Mouse (Mus musculus): ENCODE measurements around the gene Zfp991. TPM values are rescaled to one million over a fixed set of nuclear protein-coding genes. Genes with fewer than 3 reads are reported as not detected.
"Not testable (repeated sequence)": the region's sequence is repeated elsewhere in the genome, so short reads cannot be mapped to it uniquely, and the experiment has no call there.

Gene Zfp991
- polyA plus RNA-seq (2012; rRNA removed) (0.94 and 2.6 TPM in 2 replicates), polyA plus RNA-seq (2014; fragmentation: Nextera tagmentation; extraction: Ambion mirVana) (5.5 and 8.1 TPM in 2 replicates)

- ATAC-seq (ENCODE audit: insufficient read depth), result peak; percentile 58
- DNase-seq (ENCODE audit: low read depth in 3 of 3, low spot score in 3 of 3); H3K36me3 ChIP-seq (replicated peaks; ENCODE audit: control insufficient read depth, insufficient read depth, low read depth); H3K27ac ChIP-seq; H3K27me3 ChIP-seq (ENCODE audit: control insufficient read depth, insufficient read depth, low read length); H3K4me1 ChIP-seq (replicated peaks; ENCODE audit: control insufficient read depth in 2 of 2, insufficient read depth in 2 of 2, low read length in 1 of 2); H3K9ac ChIP-seq (replicated peaks); H3K9me3 ChIP-seq (ENCODE audit: control insufficient read depth, low read length): not testable (repeated sequence)
- Histone ChIP-seq H3K4me2 (ENCODE audit: low read depth) (peak within 1 kb of the TSS; percentile 38), H3K4me3 (ENCODE audit: insufficient read depth in 1 of 2, low read depth in 2 of 2, low read length in 2 of 2) (peak within 1 kb of the TSS; percentile 37 to 47)
- WGBS (ENCODE audit: insufficient replicate concordance), result 31% methylated on average over 2 of the region's 15 CpGs
Observed at GRCm38 (mm10) chr4:147131837-147132459, at the start of gene Zfp991. Gene Zfp991, plus strand, starts transcription at chr4:147132038.

GRCm38 (mm10) chr4:147095641-147096040 lies 36.2 kb upstream of the Zfp991 start:
- H3K4me1 ChIP-seq (replicated peaks; ENCODE audit: control insufficient read depth in 2 of 2, insufficient read depth in 2 of 2, low read length in 1 of 2); H3K27me3 ChIP-seq (ENCODE audit: control insufficient read depth, insufficient read depth, low read length); H3K4me3 ChIP-seq (ENCODE audit: insufficient read depth in 1 of 2, low read depth in 2 of 2, low read length in 2 of 2); H3K9me3 ChIP-seq (ENCODE audit: control insufficient read depth, low read length); DNase-seq (ENCODE audit: low read depth in 3 of 3, low spot score in 3 of 3); H3K9ac ChIP-seq (replicated peaks); H3K36me3 ChIP-seq (replicated peaks; ENCODE audit: control insufficient read depth, insufficient read depth, low read depth); H3K27ac ChIP-seq; H3K4me2 ChIP-seq (ENCODE audit: low read depth); ATAC-seq (ENCODE audit: insufficient read depth): not testable (repeated sequence)
- WGBS (ENCODE audit: insufficient replicate concordance), result 43% methylated on average over 2 of the region's 2 CpGs

- Histone ChIP-seq H3K4me2 (ENCODE audit: low read depth) (peak overlapping the region; percentile 37), H3K4me3 (ENCODE audit: insufficient read depth in 1 of 2, low read depth in 2 of 2, low read length in 2 of 2) (peak overlapping the region in 1 of 2 experiments; percentile 18; a peak in 2 of 4 replicates)
- H3K27me3 ChIP-seq (ENCODE audit: control insufficient read depth, insufficient read depth, low read length); H3K9me3 ChIP-seq (ENCODE audit: control insufficient read depth, low read length); H3K27ac ChIP-seq; DNase-seq (ENCODE audit: low read depth in 3 of 3, low spot score in 3 of 3); H3K36me3 ChIP-seq (replicated peaks; ENCODE audit: control insufficient read depth, insufficient read depth, low read depth); H3K4me1 ChIP-seq (replicated peaks; ENCODE audit: control insufficient read depth in 2 of 2, insufficient read depth in 2 of 2, low read length in 1 of 2); H3K9ac ChIP-seq (replicated peaks): not testable (repeated sequence)
- under 1% methylated on average over 66 of the region's 109 CpGs for WGBS (ENCODE audit: insufficient replicate concordance)
- 0 out of 2 replicates have a peak, but pooled peaks have one; percentile 23 for ATAC-seq (ENCODE audit: insufficient read depth)
Observed at GRCm38 (mm10) chr4:147101666-147102626, 29.9 kb upstream of the Zfp991 start.

- not testable (repeated sequence) for DNase-seq (ENCODE audit: low read depth in 3 of 3, low spot score in 3 of 3); H3K36me3 ChIP-seq (replicated peaks; ENCODE audit: control insufficient read depth, insufficient read depth, low read depth); H3K9me3 ChIP-seq (ENCODE audit: control insufficient read depth, low read length); H3K4me3 ChIP-seq (ENCODE audit: insufficient read depth in 1 of 2, low read depth in 2 of 2, low read length in 2 of 2); H3K4me1 ChIP-seq (replicated peaks; ENCODE audit: control insufficient read depth in 2 of 2, insufficient read depth in 2 of 2, low read length in 1 of 2); H3K27ac ChIP-seq; H3K27me3 ChIP-seq (ENCODE audit: control insufficient read depth, insufficient read depth, low read length); H3K4me2 ChIP-seq (ENCODE audit: low read depth); H3K9ac ChIP-seq (replicated peaks); ATAC-seq (ENCODE audit: insufficient read depth)
- WGBS (ENCODE audit: insufficient replicate concordance), result 37% methylated on average over 4 of the region's 4 CpGs
Observed at GRCm38 (mm10) chr4:147103814-147104213, 28.0 kb upstream of the Zfp991 start.

GRCm38 (mm10) chr4:147117839-147118238 lies 14.0 kb upstream of the Zfp991 start:
- not testable (repeated sequence) for H3K9me3 ChIP-seq (ENCODE audit: control insufficient read depth, low read length); H3K36me3 ChIP-seq (replicated peaks; ENCODE audit: control insufficient read depth, insufficient read depth, low read depth); ATAC-seq (ENCODE audit: insufficient read depth); H3K4me2 ChIP-seq (ENCODE audit: low read depth); H3K4me1 ChIP-seq (replicated peaks; ENCODE audit: control insufficient read depth in 2 of 2, insufficient read depth in 2 of 2, low read length in 1 of 2); H3K9ac ChIP-seq (replicated peaks); H3K27me3 ChIP-seq (ENCODE audit: control insufficient read depth, insufficient read depth, low read length); H3K27ac ChIP-seq; H3K4me3 ChIP-seq (ENCODE audit: insufficient read depth in 1 of 2, low read depth in 2 of 2, low read length in 2 of 2); DNase-seq (ENCODE audit: low read depth in 3 of 3, low spot score in 3 of 3)
- 55% methylated on average over 2 of the region's 3 CpGs for WGBS (ENCODE audit: insufficient replicate concordance)

GRCm38 (mm10) chr4:147122286-147122685 lies 9.6 kb upstream of the Zfp991 start:
- H3K4me1 ChIP-seq (replicated peaks; ENCODE audit: control insufficient read depth in 2 of 2, insufficient read depth in 2 of 2, low read length in 1 of 2); DNase-seq (ENCODE audit: low read depth in 3 of 3, low spot score in 3 of 3); H3K9ac ChIP-seq (replicated peaks); H3K27me3 ChIP-seq (ENCODE audit: control insufficient read depth, insufficient read depth, low read length); H3K9me3 ChIP-seq (ENCODE audit: control insufficient read depth, low read length); ATAC-seq (ENCODE audit: insufficient read depth); H3K4me3 ChIP-seq (ENCODE audit: insufficient read depth in 1 of 2, low read depth in 2 of 2, low read length in 2 of 2); H3K36me3 ChIP-seq (replicated peaks; ENCODE audit: control insufficient read depth, insufficient read depth, low read depth); H3K27ac ChIP-seq; H3K4me2 ChIP-seq (ENCODE audit: low read depth): not testable (repeated sequence)
- 51% methylated on average over 1 of the region's 1 CpGs for WGBS (ENCODE audit: insufficient replicate concordance)

GRCm38 (mm10) chr4:147123797-147124196 lies 8.0 kb upstream of the Zfp991 start:
- H3K27me3 ChIP-seq (ENCODE audit: control insufficient read depth, insufficient read depth, low read length); H3K4me1 ChIP-seq (replicated peaks; ENCODE audit: control insufficient read depth in 2 of 2, insufficient read depth in 2 of 2, low read length in 1 of 2); H3K36me3 ChIP-seq (replicated peaks; ENCODE audit: control insufficient read depth, insufficient read depth, low read depth); H3K27ac ChIP-seq; DNase-seq (ENCODE audit: low read depth in 3 of 3, low spot score in 3 of 3); H3K9ac ChIP-seq (replicated peaks); H3K4me3 ChIP-seq (ENCODE audit: insufficient read depth in 1 of 2, low read depth in 2 of 2, low read length in 2 of 2); ATAC-seq (ENCODE audit: insufficient read depth); H3K4me2 ChIP-seq (ENCODE audit: low read depth); H3K9me3 ChIP-seq (ENCODE audit: control insufficient read depth, low read length): not testable (repeated sequence)
